Mouse (Mus musculus): ENCODE data around the gene Pcsk2.

- TF ChIP-seq POLR2A (IDR thresholded peaks at IDR 0.05; ENCODE audit: low read depth, low read length) (no peak), CTCF (IDR thresholded peaks at IDR 0.05; ENCODE audit: extremely low read depth, insufficient read length, insufficient replicate concordance, low read depth, low read length) (no peak)
These were observed 294.9 kb downstream of the Pcsk2 start for GRCm38 (mm10) chr2:143840895-143841294.

Data from small intestine, adult 2 months (tissue).